Mouse (Mus musculus) kidney, embryonic 15.5 days (tissue): Measurements from ENCODE around the gene Vmn2r12. TPM values are rescaled to one million over a fixed set of nuclear protein-coding genes. Genes with fewer than 3 reads are reported as not detected.
"Not testable (repeated sequence)": the region's sequence is repeated elsewhere in the genome, so short reads cannot be mapped to it uniquely, and the experiment has no call there.

Experiments used
- ATAC-seq: fragments of 200-750 bp; cut with Nextera tagmentation; replicated peaks from 2 replicates; pipeline ENCODE4 v1.8.0; 2017; ENCODE audit warnings: moderate TSS enrichment; ENCODE audit not compliant: low FRiP score
- H3K27ac ChIP-seq: fragments of 300-500 bp; sonication (generic); 2 replicates; pipeline ENCODE4 v1.5.1; 2015; ENCODE audit warnings: mild to moderate bottlenecking, inconsistent platforms
- H3K27me3 ChIP-seq: fragments of 300-500 bp; sonication (generic); 2 replicates; pipeline ENCODE4 v1.6.1; 2015; ENCODE audit warnings: inconsistent platforms
- H3K36me3 ChIP-seq: fragments of 300-500 bp; sonication (generic); 2 replicates; pipeline ENCODE4 v1.6.1; 2015; ENCODE audit warnings: inconsistent platforms
- H3K4me1 ChIP-seq: fragments of 300-500 bp; sonication (generic); 2 replicates; pipeline ENCODE4 v1.6.1; 2015; ENCODE audit warnings: inconsistent platforms
- H3K4me2 ChIP-seq: fragments of 300-500 bp; sonication (generic); 2 replicates; pipeline ENCODE4 v1.6.1; 2015; ENCODE audit warnings: moderate library complexity, mild to moderate bottlenecking, inconsistent platforms
- H3K4me3 ChIP-seq: fragments of 300-500 bp; sonication (generic); replicated peaks from 2 replicates; pipeline ENCODE4 v1.5.1; 2015; ENCODE audit warnings: mild to moderate bottlenecking, inconsistent platforms
- H3K9ac ChIP-seq: fragments of 300-500 bp; sonication (generic); 2 replicates; pipeline ENCODE4 v1.6.1; 2015; ENCODE audit warnings: mild to moderate bottlenecking, inconsistent platforms
- H3K9me3 ChIP-seq: fragments of 300-500 bp; sonication (generic); replicated peaks from 2 replicates; pipeline ENCODE4 v1.6.1; 2016; ENCODE audit warnings: inconsistent platforms
- WGBS: fragments of 180-500 bp; shearing (Covaris S2); methylation state at CpG from one replicate; pipeline ENCODE4 v1.1.7; 2015; ENCODE audit warnings: mixed read lengths; 5-methylcytosine and 5-hydroxymethylcytosine counted together
- polyA plus RNA-seq: library from polyadenylated mRNA; unstranded; fragments of >200 nt; fragmentation: Nextera tagmentation; extraction: Ambion mirVana; gene quantifications from 2 replicates; pipeline ENCODE4 v1.2.1, GENCODE M21; 2015

The Vmn2r12 gene
- polyA plus RNA-seq = not detected in 2 replicates

- not testable (repeated sequence) for H3K36me3 ChIP-seq, H3K27ac ChIP-seq, H3K9ac ChIP-seq, H3K27me3 ChIP-seq, H3K4me2 ChIP-seq, H3K4me3 ChIP-seq, H3K9me3 ChIP-seq, ATAC-seq, H3K4me1 ChIP-seq
- WGBS = 82% methylated on average over 5 of the region's 5 CpGs
Observed at GRCm38 (mm10) chr5:109097850-109098249, at the start of gene Vmn2r12. Gene Vmn2r12, minus strand, starts transcription at chr5:109097950.

GRCm38 (mm10) chr5:109139546-109139945 is 41.8 kb upstream of the Vmn2r12 start:
- H3K9me3 ChIP-seq = peaks cover 3% of the 10 kb centered on the region; the same call in 1 of the 2 replicates
- ATAC-seq = no peak
- H3K4me3 ChIP-seq = no peak overlapping the region
- no peaks in the 10 kb centered on the region for H3K36me3 ChIP-seq
- H3K27ac ChIP-seq = no peak overlapping the region
- H3K27me3 ChIP-seq = no peaks in the 10 kb centered on the region
- H3K4me1 ChIP-seq = no peaks in the 10 kb centered on the region
- no peak overlapping the region for H3K9ac ChIP-seq
- no peak overlapping the region for H3K4me2 ChIP-seq
- WGBS = 82% methylated on average over 2 of the region's 2 CpGs

- ATAC-seq = no peak
- no peaks in the 10 kb centered on the region for H3K9me3 ChIP-seq
- WGBS = 79% methylated on average over 2 of the region's 2 CpGs
- no peaks in the 10 kb centered on the region for H3K36me3 ChIP-seq
- no peak overlapping the region for H3K9ac ChIP-seq
- H3K4me1 ChIP-seq = no peaks in the 10 kb centered on the region
- no peak overlapping the region for H3K27ac ChIP-seq
- H3K4me2 ChIP-seq = no peak overlapping the region
- H3K27me3 ChIP-seq = no peaks in the 10 kb centered on the region
- no peak overlapping the region for H3K4me3 ChIP-seq
Observed at GRCm38 (mm10) chr5:109136731-109137130, 39.0 kb upstream of the Vmn2r12 start.

- not testable (repeated sequence) for H3K9me3 ChIP-seq, ATAC-seq, H3K9ac ChIP-seq, H3K4me1 ChIP-seq, H3K4me3 ChIP-seq, H3K27me3 ChIP-seq, H3K36me3 ChIP-seq, H3K27ac ChIP-seq, H3K4me2 ChIP-seq
- WGBS = 74% methylated on average over 3 of the region's 3 CpGs
Observed at GRCm38 (mm10) chr5:109096482-109096881, 1.3 kb downstream of the Vmn2r12 start.

GRCm38 (mm10) chr5:109072016-109072415 is 25.7 kb downstream of the Vmn2r12 start:
- not testable (repeated sequence) for H3K4me2 ChIP-seq, H3K27ac ChIP-seq, H3K9me3 ChIP-seq, H3K4me3 ChIP-seq, H3K36me3 ChIP-seq, H3K4me1 ChIP-seq, H3K9ac ChIP-seq, H3K27me3 ChIP-seq, ATAC-seq
- WGBS = 48% methylated on average over 4 of the region's 4 CpGs

GRCm38 (mm10) chr5:109059469-109059868 is 38.3 kb downstream of the Vmn2r12 start, which contains the start of gene Vmn2r11:
Gene Vmn2r11, minus strand, starts transcription at chr5:109059569.
- H3K9ac ChIP-seq, H3K27me3 ChIP-seq, H3K9me3 ChIP-seq, H3K4me2 ChIP-seq, H3K36me3 ChIP-seq, ATAC-seq, H3K4me3 ChIP-seq, H3K27ac ChIP-seq, H3K4me1 ChIP-seq: not testable (repeated sequence)
- 90% methylated on average over 3 of the region's 3 CpGs for whole genome bisulfite sequencing

- no peak overlapping the region for H3K4me3 ChIP-seq
- H3K4me2 ChIP-seq = no peak overlapping the region
- ATAC-seq = no peak
Observed at GRCm38 (mm10) chr5:109055286-109055685, 42.5 kb downstream of the Vmn2r12 start.

More at GRCm38 (mm10) chr5:109055286-109055685, 42.5 kb downstream of the Vmn2r12 start:
- WGBS = 76% methylated on average over 1 of the region's 1 CpGs
- H3K27me3 ChIP-seq = no peaks in the 10 kb centered on the region
- H3K27ac ChIP-seq = no peak overlapping the region
- H3K9ac ChIP-seq = no peak overlapping the region
- 0 out of 2 replicates have a peak, but pooled peaks cover under 1% of the 10 kb centered on the region for H3K9me3 ChIP-seq
- H3K36me3 ChIP-seq = no peaks in the 10 kb centered on the region
- no peaks in the 10 kb centered on the region for H3K4me1 ChIP-seq

Other genes with a start within 250 kb of the Vmn2r12 start
- gene Vmn2r9, start 245.3 kb downstream of the Vmn2r12 start, polyA plus RNA-seq = not detected in 2 replicates
- gene Vmn2r10, start 91.4 kb downstream of the Vmn2r12 start, polyA plus RNA-seq = not detected in 2 replicates
- not detected in 2 replicates for gene Vmn2r11, start 38.4 kb downstream of the Vmn2r12 start, polyA plus RNA-seq
- gene Vmn2r13, start 94.2 kb upstream of the Vmn2r12 start, polyA plus RNA-seq = not detected in 2 replicates
- gene Vmn2r14, start 126.8 kb upstream of the Vmn2r12 start, polyA plus RNA-seq = not detected in 2 replicates
- not detected in 2 replicates for gene Vmn2r15, start 199.7 kb upstream of the Vmn2r12 start, polyA plus RNA-seq
- not detected in 2 replicates for gene Vmn2r16, start 232.2 kb upstream of the Vmn2r12 start, polyA plus RNA-seq